Mouse (Mus musculus): ENCODE measurements around the gene Frmd4a.

- TF ChIP-seq CTCF (IDR thresholded peaks at IDR 0.05; ENCODE audit: low read depth) (no peak), EP300 (IDR thresholded peaks at IDR 0.05; ENCODE audit: low read depth) (no peak)
Observed at GRCm38 (mm10) chr2:4101370-4101769, 83.9 kb downstream of the Frmd4a start.

All from liver, postnatal 0 days (tissue).